Mouse (Mus musculus): Measurements from ENCODE around the gene Olfr545.
"Not testable (repeated sequence)": the region's sequence is repeated elsewhere in the genome, so short reads cannot be mapped to it uniquely, and the experiment has no call there.

Gene Olfr545

DNA sequence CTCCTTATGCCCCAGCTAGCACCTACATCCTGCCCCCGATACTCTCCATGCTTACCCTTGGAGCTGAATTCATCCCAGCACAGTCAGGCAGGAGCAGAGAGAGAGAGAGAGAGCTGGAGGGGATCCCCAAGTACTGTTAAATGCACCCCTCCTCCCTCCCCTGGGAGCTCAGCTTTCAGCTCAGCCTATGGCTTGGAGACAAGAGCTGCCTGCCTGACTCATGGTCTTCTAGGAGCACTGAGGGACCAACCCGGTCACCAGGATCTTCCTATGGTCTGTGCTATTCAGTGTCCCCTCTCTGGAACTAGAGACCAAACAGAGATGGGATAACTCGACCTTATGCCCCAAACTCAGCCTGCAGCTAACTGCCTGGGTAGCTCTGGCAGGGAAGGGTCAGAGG lies at the start of gene Olfr545:
Gene Olfr545 (minus strand): TSS at position 101 of the 400 bp plus-strand sequence.
- no peak for DNase-seq (ENCODE audit: low spot score)

DNA sequence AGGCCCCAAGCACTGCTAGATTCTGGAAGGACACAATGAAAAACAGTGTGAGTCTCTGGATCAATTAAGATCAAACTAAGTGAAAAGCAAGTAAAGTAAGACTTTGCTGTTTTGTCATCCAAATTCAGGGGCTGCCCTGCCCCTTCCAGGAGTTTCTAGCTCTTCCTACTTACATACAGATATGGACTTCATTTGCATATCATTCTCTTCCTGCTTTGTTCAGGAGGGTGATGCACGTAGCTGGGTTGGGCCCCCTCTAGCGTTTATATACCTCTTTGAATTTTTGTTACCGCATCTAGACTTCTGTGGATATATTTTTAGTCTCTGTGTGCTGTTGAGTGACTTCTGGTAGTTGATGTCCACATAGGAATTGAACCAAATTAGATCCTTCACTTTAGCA lies 41.9 kb upstream of the Olfr545 start:
- no peak for DNase-seq (ENCODE audit: low spot score)

DNA sequence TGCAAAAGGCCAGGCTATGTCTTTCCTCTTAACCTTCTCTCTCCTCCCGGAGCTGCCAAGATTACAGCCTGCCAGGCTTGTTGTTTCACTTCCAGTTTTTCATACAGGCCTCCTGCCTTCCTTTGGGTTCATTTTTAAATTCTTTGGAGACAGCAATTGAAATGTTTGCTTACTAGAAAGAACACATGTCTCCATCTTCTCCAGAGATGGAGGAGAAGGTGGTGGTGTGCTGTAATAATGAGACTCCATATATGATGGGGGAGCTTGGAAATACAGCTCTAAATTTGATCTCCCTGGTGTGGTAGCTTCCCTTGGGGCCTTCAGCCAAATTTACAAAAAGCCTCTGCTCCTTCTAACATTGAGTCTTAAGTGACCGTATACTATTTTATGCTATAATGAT lies 41.2 kb upstream of the Olfr545 start, which contains the start of gene Olfr548-ps1:
Gene Olfr548-ps1 (plus strand): TSS at position 301 of the 400 bp plus-strand sequence.
- no peak for DNase-seq (ENCODE audit: low spot score)

DNA sequence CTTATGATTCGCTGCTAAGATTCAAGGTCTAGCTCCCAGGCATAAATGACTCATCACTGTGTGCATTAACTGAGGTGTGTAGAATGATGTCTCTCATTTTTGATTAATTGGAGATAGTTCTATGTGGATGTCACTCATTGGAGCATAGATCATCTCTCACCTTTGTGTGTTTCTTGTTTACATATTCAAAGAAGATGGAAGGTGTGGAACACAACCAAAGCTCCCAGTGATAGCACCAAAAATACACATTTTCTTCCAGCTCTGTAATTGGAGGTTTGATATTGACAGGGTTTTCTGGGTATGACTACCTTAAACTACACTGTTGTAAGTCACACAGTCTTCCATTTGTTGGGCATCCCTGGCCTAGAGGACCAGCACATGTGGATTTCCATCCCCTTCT lies 35.1 kb upstream of the Olfr545 start, which contains the start of gene Olfr547:
Gene Olfr547 (plus strand): TSS at position 301 of the 400 bp plus-strand sequence.
- DNase-seq (ENCODE audit: low spot score), result no peak

DNA sequence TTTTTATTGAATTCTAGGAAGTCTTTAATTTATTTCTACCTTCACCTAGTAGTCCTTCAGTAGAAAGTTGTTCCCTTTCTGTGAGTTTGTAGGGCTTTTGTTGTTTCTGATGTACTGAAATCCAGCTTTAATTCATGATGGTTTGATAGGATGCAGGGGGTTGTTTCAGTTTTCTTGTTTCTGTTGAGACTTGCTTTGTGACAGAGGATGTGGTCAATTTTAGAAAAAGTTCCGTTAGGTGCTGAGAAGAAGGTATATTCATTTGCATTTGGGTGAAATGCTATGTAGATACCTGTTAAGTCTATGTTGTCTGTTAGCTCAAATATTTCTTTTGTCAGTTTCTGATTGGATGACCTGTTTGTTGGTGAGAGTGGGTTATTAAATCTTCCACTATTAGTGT lies 29.7 kb upstream of the Olfr545 start:
- DNase-seq (ENCODE audit: low spot score), result no peak

DNA sequence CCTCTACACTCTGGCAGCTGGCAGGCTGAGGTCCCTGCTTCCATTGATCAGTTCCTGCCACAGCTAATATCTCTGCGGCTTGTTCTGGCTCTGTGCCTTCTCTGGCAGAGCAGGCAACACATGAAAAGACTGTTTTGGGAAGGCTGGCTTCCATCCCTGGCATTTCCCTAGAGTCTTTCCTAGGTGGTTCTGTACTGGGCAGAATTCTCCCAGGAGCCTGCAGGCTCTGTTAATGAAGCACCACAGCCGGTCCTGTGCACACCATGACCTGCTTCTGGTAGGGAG lies 17.6 kb upstream of the Olfr545 start:
- no peak for DNase-seq (ENCODE audit: low spot score)

DNA sequence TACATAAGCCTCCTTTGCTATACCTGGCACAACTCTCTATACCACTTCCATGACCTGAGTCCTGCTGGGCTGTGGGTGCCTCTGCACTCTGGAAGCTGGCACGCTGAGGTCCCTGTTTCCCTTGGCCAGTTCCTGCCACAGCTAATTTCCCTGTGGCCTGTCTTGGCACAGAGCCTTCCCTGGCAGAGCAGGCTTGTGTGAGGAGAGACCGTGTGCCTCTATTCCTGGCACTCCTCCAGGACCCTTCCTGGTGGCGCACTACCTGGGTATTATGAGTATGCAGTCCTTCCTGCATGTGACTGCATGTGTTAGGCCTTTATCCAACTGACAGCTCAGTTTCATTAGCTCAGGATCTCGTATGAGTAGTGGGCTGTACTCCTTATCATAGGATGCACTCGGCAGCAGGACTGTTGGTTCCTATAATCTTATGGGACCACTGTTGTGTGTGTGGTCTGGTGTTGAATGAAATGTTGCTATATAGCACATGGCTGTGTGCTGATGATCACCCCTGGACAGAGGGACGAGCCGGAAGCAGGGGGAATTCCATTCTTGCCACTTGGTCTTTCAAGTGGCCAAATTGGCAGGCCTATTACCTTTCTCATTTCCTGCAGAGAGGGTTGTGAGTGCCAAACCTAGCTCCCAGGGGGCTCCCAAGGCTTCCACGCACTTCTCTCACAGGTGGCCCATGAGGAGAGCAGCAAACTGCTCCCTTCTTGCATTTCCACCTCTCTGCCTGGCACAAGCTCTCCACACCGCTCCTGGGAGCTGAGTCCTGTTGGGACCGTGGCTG lies 17.1 kb upstream of the Olfr545 start:
- DNase-seq (ENCODE audit: low spot score), result no peak

DNA sequence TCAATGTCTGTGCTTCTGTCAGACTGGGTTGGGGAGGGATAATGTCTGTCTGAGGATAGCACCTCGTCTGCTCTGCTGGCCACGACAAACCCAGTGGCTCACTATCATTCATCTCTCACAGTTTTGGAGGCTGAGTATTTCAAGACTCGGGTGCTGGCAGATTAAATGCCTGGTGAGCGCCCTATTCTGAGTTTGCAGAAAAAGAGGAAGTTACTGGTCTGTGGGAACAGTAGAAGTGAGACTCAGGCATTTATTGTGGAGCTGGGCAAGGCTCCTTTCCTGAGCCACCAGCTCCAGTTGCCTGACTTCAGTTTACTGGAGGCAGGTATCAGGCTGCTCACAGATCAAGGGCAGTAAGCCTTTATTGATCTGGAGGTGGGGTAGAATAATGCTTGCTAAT lies 14.8 kb upstream of the Olfr545 start:
- DNase-seq (ENCODE audit: low spot score), result no peak

DNA sequence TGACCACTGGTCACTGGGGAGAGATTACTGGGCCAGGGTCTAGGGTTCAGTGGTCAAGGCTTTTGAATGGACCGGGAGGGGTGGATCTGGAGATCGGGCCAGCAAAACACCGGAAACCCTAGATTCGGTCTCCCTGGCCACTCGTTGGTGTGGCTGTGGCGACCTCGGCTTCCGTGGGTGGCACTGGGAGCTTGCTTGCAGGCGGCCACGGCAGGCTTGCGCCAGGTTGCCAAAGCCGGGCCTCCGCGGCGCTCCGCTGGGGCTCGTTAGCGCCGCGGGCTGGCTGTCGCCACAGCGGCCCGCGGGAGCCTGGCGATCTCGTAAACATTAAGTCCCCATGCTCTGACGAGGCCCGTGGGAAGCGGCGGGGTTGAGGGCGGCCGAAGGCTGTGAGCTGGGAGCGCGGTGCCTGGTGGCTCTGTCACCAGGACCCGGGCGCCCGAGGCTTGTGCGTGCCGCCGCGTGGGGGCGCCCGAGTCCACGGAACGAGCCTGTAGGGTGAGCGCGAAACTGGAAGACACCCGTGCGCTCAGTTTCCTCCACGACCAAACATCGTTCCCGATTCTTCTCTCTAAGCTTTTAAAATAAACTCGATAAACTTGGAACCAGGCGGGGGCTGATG lies 13.6 kb upstream of the Olfr545 start:
- DNase-seq (ENCODE audit: low spot score), result peak; percentile 95

DNA sequence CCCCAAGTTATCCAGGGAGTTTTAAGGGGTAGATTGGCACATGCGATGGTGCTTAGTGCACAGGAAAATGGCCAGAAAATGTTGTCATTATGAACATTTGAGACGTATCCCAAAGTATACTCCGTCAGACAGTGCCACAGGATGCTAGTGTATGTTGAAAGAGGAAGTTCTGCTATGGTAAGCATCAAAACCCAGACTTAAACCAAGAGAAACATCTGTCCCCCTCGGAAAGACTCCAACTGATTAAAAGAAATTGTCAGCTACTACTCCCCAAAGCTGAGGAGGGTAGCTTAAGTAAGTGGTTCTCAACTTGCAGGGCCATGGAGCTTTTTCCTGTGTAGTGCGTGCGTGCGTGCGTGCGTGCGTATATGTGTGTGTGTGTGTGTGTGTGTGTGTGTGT lies 12.6 kb upstream of the Olfr545 start:
- DNase-seq (ENCODE audit: low spot score), result no peak

DNA sequence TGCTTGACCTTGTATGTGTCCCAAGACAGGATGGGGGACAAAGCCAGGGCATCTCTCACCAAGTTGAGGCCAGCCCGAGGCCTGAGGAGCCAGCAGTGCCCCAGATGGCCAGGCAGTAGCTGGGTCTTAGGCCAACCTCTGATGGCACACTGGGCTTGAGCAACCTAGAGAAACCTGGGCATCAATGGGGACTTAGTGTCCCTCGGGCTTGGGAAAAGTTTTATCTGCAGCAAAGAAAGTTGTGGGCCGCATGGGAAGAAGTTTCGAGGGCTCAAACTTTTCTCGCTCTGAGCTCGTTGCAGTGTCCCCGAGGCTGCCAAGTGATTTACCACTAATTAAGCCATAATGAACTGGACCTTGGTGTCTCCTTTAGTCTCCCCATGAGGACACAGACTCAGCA lies 10.4 kb upstream of the Olfr545 start:
- DNase-seq (ENCODE audit: low spot score), result no peak

DNA sequence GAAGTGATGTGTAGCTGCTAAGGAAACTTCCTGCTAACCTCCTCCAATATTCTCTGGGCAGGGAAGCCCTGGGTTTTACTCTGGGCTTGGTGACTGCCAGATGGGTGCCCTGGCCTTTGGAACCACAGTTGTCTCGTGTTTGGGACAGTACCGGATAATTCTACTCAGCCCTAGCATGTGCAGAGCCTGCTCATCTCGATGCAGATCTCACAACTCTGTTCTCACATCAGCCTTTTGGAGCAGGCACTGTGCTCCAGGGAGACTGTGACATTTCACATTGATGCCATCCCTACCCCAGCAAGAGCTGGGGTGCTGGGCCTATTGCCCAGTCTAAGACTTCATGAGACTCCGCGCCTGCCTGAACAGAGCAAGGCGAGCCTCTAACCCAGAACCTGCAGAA lies 9.3 kb upstream of the Olfr545 start:
- no peak for DNase-seq (ENCODE audit: low spot score)

DNA sequence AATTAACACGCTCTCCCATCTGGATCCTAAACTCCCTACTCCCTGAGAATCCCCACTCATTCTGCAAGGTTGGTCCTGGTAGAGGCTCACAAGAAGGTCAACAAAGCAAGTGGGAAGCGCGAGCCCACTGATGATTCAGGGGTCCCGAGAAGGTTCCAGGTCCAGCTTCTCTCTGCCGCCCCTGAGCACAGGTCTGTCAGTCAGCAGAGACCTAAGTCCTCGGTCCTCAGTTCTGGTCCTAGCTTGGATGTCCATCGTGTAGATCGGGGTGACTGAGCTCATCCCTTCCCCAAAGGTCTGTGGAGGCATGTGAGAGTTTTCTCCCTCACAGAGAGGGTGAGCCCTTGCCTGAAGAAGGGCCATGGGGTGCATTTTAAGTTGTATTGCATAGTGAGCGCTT lies 8.7 kb upstream of the Olfr545 start:
- DNase-seq (ENCODE audit: low spot score), result no peak

DNA sequence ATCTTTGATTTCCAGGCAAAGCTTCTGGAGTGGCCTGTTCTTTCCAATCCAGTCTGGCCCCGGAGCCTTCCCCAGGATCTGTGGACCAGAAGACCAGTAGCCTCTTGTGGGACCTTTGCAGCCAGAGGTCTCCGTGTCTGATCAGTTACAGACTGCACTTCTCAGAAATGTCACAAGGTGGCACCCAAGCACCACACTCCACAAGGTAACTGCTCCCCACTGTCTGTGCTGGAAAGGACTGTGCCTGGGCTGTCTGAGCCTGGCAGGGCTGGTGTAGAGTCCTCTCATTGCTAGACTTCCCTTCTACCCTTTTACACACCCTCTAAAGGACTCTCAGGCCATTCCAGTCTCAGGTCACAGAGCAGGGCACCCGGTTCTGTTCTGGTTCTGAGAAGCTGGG lies 7.5 kb upstream of the Olfr545 start:
- peak; percentile 77 for DNase-seq (ENCODE audit: low spot score)

DNA sequence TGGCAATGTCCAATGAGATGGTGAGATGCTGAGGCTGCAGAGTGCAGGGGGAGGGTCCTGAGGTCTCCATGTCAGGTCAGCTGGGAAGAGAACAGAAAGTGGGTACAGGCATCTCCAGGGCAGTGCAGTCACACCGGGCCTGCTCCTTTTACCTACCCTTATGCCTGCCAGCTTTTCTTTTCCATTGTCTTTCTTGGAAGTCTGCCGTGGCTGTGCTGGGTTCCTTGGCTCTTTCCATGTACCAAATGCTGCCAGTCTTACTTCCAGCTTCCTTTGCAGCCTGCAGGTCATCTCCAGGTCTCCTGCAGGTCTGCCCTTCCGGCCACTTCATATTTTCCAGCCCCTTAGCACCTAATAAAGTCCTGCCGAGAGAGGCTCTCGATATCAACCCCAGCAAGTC lies 2.6 kb upstream of the Olfr545 start:
- no peak for DNase-seq (ENCODE audit: low spot score)

DNA sequence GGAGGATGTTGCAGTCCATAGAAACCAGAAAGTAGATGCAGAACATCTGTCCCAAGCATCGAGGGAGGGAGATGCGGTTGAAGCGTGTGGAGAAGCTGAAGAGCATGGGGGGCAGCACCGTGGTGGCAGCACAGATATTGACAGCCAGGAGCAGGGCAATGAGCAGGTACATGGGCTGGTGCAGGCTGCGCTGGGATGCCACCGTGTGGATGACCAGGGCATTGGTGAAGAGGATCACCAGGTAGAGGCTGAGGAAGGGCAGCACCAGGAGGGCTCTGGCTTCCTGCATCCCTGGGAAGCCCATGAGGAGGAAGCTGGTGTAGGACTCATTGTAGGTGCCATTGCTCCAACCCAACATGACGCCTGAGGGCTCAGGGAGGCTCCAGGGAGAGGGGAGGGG lies 5.0 kb downstream of the Olfr545 start:
- DNase-seq (ENCODE audit: low spot score), result not testable (repeated sequence)

DNA sequence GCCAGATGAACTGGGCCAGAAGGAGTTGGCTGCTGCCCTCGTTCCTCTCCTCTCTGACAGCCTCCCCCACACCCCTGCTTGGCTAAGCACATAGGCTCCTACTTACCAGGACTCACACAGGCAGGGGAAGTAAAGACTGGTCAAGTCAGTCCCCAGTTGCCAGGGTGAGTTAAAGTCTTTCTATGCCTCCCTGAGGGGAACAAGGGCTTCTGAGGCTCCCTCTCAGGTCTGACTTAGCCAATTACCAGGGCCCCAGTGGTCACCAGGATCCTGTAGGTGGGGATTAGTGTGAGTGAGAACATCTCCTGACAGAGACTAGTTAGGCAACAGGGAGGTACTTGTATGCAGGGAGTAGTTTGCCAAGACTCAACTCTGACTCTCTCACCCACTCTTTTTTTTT lies 11.2 kb downstream of the Olfr545 start, which contains the start of gene Olfr544:
Gene Olfr544 (minus strand): TSS at position 153 of the 400 bp plus-strand sequence.
- DNase-seq (ENCODE audit: low spot score), result no peak

DNA sequence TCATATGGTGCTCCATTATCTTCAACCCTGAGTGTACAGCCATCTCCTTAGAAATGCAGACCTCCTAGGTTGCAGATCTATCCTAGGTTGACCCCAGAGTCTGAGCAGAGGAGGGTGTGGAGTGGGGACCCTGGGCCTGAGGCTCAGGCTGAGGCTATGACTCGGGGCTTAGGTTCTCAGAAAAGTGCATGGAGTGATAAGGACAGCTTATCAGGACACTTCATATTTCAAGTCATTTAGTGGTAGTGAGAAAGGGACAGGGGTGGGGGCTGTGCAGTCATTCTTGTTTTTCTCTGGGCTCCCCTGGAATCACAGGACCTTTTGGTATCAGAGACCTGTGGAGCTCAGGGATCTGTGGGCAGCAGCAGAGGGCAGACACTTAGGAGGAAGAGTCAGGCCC lies 13.3 kb downstream of the Olfr545 start:
- no peak for DNase-seq (ENCODE audit: low spot score)

DNA sequence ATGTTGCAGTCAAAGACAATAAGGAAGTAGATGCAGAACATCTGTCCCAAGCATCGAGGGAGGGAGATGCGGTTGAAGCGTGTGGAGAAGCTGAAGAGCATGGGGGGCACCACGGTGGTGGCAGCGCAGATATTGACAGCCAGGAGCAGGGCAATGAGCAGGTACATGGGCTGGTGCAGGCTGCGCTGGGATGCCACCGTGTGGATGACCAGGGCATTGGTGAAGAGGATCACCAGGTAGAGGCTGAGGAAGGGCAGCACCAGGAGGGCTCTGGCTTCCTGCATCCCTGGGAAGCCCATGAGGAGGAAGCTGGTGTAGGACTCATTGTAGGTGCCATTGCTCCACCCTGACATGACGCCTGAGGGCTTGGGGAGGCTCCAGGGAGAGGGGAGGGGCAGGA lies 14.6 kb downstream of the Olfr545 start:
- not testable (repeated sequence) for DNase-seq (ENCODE audit: low spot score)

DNA sequence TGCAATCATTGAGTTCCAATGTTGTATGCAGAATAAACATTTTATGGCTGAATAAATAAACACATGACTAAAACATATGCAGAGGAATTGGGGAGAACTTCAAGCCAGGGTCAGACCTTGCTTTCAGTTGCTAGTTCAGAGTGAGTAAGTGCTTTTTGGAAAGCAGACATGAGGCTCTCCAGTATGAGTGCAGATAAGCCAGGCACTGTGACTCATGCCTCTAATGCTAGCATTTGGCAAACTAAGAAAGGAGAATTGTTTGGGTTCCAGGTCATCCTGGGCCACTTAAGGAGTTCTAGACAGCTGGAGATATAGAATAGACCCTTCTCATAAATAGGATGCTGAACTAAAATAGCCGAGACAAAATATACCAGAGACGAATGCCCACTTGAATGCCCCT lies 15.7 kb downstream of the Olfr545 start:
- DNase-seq (ENCODE audit: low spot score), result no peak

DNA sequence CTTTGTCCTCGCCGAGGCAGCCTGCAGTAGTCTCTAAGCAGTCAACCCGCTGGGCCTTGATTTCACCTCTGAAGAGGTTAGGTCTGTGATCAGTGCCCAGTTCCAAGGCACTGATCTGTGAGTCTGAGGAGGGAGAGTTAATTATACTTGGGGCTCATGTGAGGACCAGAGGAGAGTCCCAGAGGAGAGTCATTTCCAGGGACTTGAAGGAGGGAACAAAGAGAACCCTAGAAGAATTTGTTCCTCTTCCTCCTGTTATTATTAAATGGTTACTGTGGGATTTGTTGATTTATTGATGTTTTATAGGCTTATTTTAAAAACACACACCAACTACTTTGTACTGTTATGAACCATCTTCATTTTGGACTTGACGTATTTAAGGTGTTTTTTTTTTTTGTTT lies 17.8 kb downstream of the Olfr545 start, which contains the start of gene Olfr543:
Gene Olfr543 (minus strand): TSS at position 101 of the 400 bp plus-strand sequence.
- no peak for DNase-seq (ENCODE audit: low spot score)

DNA sequence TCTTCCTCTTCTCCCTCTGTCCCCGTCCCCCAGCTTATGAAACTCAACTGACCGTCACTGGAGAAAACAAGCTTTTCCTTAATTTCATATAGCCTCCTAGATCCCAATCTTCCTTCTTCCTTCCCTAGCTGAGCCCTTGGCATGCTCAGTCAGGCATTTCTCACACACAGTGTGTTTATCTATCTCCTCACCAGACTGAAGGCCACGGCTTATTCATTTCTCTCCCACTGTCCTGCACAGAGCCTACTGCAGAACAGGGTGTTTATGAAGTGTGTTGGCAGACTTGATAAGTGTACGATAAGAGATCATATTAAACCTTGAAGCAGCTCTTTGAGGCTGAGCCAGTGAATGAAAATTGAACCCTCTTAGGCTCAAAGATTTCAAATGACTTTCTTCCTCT lies 18.6 kb downstream of the Olfr545 start:
- DNase-seq (ENCODE audit: low spot score), result no peak

DNA sequence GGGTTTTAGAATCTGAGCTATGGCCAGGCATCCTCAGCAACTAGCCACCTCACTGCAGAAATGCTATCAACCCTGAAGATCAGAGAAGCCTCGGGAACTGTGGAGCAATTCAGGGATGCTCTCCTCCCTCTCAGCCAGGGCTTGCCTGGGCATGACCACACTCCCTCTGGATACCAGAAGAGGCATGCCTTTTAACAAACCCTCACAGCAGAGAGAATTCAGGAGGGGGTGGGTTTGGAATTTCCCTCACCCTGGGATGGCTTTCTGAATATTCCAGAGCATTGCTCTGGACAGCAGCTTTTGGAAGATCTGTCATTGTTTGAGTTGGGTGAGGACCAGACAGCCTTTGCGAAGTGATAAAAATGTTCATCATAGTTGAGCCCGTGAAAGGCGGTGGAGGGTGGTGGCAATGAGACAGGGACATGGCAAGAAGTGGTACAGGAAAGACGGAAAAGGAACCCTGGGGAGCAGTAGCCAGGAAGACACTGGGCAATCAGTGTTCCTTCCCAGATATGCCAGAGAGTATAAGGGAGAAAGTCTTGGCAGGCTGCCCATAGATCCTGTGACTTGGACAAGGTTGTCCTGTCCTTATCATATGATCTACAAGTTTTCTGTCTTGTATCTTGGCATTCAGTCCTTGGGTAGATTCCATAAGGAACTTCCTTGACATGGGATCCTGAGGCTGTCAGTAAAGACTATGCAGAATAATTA lies 19.9 kb downstream of the Olfr545 start:
- peak; percentile 73 for DNase-seq (ENCODE audit: low spot score)

Data from testis, postnatal 10 days (tissue).